Comparison of ENCODE assay signal across 7 mouse cellular contexts in genomic region chr7:92638050-92638449, GRCm38 (mm10). TPM values are rescaled to one million over a fixed set of nuclear protein-coding genes. Genes with fewer than 3 reads are reported as not detected.
DNase-seq lines count a peak whose midpoint lies in the region; ATAC-seq and TF ChIP-seq lines count a peak whose summit lies in the region.

No protein-coding gene starts in this region.

- peak overlapping the region; percentile 71 for H3K4me3 ChIP-seq in neural tube, embryonic 11.5 days (ENCODE audit: low read depth, low read length)
- H3K4me3 ChIP-seq in forebrain, embryonic 16.5 days (replicated peaks; ENCODE audit: low read length) = no peak overlapping the region; the same call in 1 of the 2 replicates
- H3K4me3 ChIP-seq in liver, postnatal 0 days (ENCODE audit: low read depth, low read length) = peak overlapping the region; percentile 76; the same call in 1 of the 2 replicates

- peaks cover 7% of the 10 kb centered on the region for H3K4me1 ChIP-seq in neural tube, embryonic 11.5 days (ENCODE audit: control insufficient read depth, insufficient read depth, low read length)
- peaks cover 15% of the 10 kb centered on the region for H3K4me1 ChIP-seq in forebrain, embryonic 16.5 days (replicated peaks; ENCODE audit: control insufficient read depth, insufficient read depth, low read length)
- peaks cover 7% of the 10 kb centered on the region for H3K4me1 ChIP-seq in liver, postnatal 0 days (ENCODE audit: insufficient read depth)

- H3K4me2 ChIP-seq in neural tube, embryonic 11.5 days (ENCODE audit: low read depth) = peak overlapping the region; percentile 58; the same call in 1 of the 2 replicates
- peak overlapping the region; percentile 89 for H3K4me2 ChIP-seq in forebrain, embryonic 16.5 days (ENCODE audit: low read length)
- H3K4me2 ChIP-seq in liver, postnatal 0 days (ENCODE audit: low read depth, low read length) = peak overlapping the region; percentile 96

- H3K27me3 ChIP-seq in neural tube, embryonic 11.5 days (ENCODE audit: control insufficient read depth, insufficient read depth, low read length) = no peaks in the 10 kb centered on the region
- H3K27me3 ChIP-seq in forebrain, embryonic 16.5 days (replicated peaks; ENCODE audit: control insufficient read depth, insufficient read depth, low read length) = no peaks in the 10 kb centered on the region
- H3K27me3 ChIP-seq in liver, postnatal 0 days (ENCODE audit: insufficient read depth, low read length) = no peaks in the 10 kb centered on the region

- no peak for TF ChIP-seq EP300 in liver, postnatal 0 days (IDR thresholded peaks at IDR 0.05; ENCODE audit: low read depth)

- DNase-seq in neural tube, embryonic 11.5 days (ENCODE audit: low spot score) = no peak
- DNase-seq in neural tube, embryonic 10.5 days (ENCODE audit: extremely low spot score, low spot score) = no peak
- DNase-seq in liver, postnatal 0 days = no peak
- DNase-seq in frontal cortex, postnatal 36 days (ENCODE audit: low spot score in 2 of 2) = no peak
- no peak for DNase-seq in frontal cortex, adult 2 months (ENCODE audit: extremely low spot score in 1 of 2, low spot score in 1 of 2)
- DNase-seq in right cerebral cortex, adult 18-20 months = no peak

- H3K27ac ChIP-seq in neural tube, embryonic 11.5 days (ENCODE audit: low read depth, low read length) = no peak overlapping the region
- H3K27ac ChIP-seq in forebrain, embryonic 16.5 days (ENCODE audit: low read length) = no peak overlapping the region
- no peak overlapping the region for H3K27ac ChIP-seq in liver, postnatal 0 days (ENCODE audit: low read depth)

- H3K9me3 ChIP-seq in neural tube, embryonic 11.5 days (ENCODE audit: control insufficient read depth, low read length) = no peaks in the 10 kb centered on the region
- no peaks in the 10 kb centered on the region for H3K9me3 ChIP-seq in forebrain, embryonic 16.5 days (ENCODE audit: control insufficient read depth, low read length)
- no peaks in the 10 kb centered on the region for H3K9me3 ChIP-seq in liver, postnatal 0 days (ENCODE audit: low read length)

- WGBS in neural tube, embryonic 11.5 days = 91% methylated on average over 5 of the region's 5 CpGs
- WGBS in forebrain, embryonic 16.5 days = 90% methylated on average over 5 of the region's 5 CpGs
- 76% methylated on average over 5 of the region's 5 CpGs for WGBS in liver, postnatal 0 days (ENCODE audit: insufficient replicate concordance)

- H3K9ac ChIP-seq in neural tube, embryonic 11.5 days (ENCODE audit: low read length) = no peak overlapping the region
- H3K9ac ChIP-seq in forebrain, embryonic 16.5 days (replicated peaks; ENCODE audit: low read depth, low read length) = no peak overlapping the region
- no peak overlapping the region; the same call in 1 of the 2 replicates for H3K9ac ChIP-seq in liver, postnatal 0 days (replicated peaks)

- TF ChIP-seq CTCF in liver, postnatal 0 days (IDR thresholded peaks at IDR 0.05; ENCODE audit: low read depth) = no peak

- ATAC-seq in neural tube, embryonic 11.5 days (ENCODE audit: insufficient read depth, low FRiP score, low TSS enrichment) = no peak
- no peak for ATAC-seq in forebrain, embryonic 16.5 days
- ATAC-seq in liver, postnatal 0 days = no peak

- H3K36me3 ChIP-seq in neural tube, embryonic 11.5 days (ENCODE audit: control insufficient read depth, insufficient read depth, low read length) = no peaks in the 10 kb centered on the region
- no peaks in the 10 kb centered on the region for H3K36me3 ChIP-seq in forebrain, embryonic 16.5 days (ENCODE audit: control insufficient read depth, insufficient read depth)
- H3K36me3 ChIP-seq in liver, postnatal 0 days (replicated peaks; ENCODE audit: insufficient read depth, low read length) = 0 out of 2 replicates have a peak, but pooled peaks cover 6% of the 10 kb centered on the region

RNA-seq across cellular contexts. Expression of gene Ankrd42, which starts 1.1 kb away (rescaled TPM):
- 8.3 and 10.0 TPM in 2 replicates for polyA plus RNA-seq in neural tube, embryonic 11.5 days (2014; fragmentation: Nextera tagmentation; extraction: Ambion mirVana)
- polyA plus RNA-seq in forebrain, embryonic 16.5 days (2015; fragmentation: Nextera tagmentation; extraction: Ambion mirVana) = 17.1 and 21.7 TPM in 2 replicates
- 0.45 and 0.67 TPM in 2 replicates for polyA plus RNA-seq in liver, postnatal 0 days (2015; fragmentation: Nextera tagmentation; extraction: Ambion mirVana)
- polyA plus RNA-seq in frontal cortex, adult 2 months (2012; rRNA removed) = 10.8 and 11.2 TPM in 2 replicates

RNA-seq across cellular contexts. Expression of gene Pcf11, which starts 31.7 kb away (rescaled TPM):
- polyA plus RNA-seq in neural tube, embryonic 11.5 days (2014; fragmentation: Nextera tagmentation; extraction: Ambion mirVana) = 18.1 and 21.5 TPM in 2 replicates
- polyA plus RNA-seq in forebrain, embryonic 16.5 days (2015; fragmentation: Nextera tagmentation; extraction: Ambion mirVana) = 24.5 and 27.3 TPM in 2 replicates
- 7.0 and 8.0 TPM in 2 replicates for polyA plus RNA-seq in liver, postnatal 0 days (2015; fragmentation: Nextera tagmentation; extraction: Ambion mirVana)
- polyA plus RNA-seq in frontal cortex, adult 2 months (2012; rRNA removed) = 31.5 and 38.1 TPM in 2 replicates
